In the genomic region with DNA sequence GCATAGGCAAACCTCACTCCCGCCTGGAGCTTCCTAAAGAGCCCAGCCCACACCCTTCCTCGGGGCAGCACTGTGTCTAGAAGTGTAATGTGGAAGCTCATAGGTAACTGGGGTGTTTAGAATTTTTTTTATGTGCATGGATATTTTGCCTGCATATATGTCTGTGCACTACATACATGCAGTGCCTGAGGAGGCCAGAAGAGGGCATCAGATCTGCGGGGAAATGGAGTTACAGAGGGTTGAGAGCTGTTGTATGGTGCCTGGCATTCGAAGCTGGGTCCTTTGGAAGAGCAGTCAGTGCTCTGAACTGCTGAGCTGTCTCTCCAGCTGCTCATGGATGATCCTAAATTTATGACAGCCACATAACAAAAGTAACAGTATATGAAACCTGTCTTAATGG, we compare ENCODE assay signal across 8 mouse cellular contexts. TPM values are rescaled to one million over a fixed set of nuclear protein-coding genes. Genes with fewer than 3 reads are reported as not detected.
DNase-seq lines count a peak whose midpoint lies in the region; ATAC-seq and TF ChIP-seq lines count a peak whose summit lies in the region.

No protein-coding gene starts in this region.

- H3K4me1 ChIP-seq in kidney, adult 2 months (ENCODE audit: control insufficient read depth, insufficient read depth, low read length) = no peaks in the 10 kb centered on the region
- peaks cover 4% of the 10 kb centered on the region; the same call in 1 of the 2 replicates for H3K4me1 ChIP-seq in kidney, embryonic 15.5 days
- H3K4me1 ChIP-seq in MEL (ENCODE audit: control insufficient read depth in 1 of 2, insufficient read depth in 2 of 2, low read length in 2 of 2) = peaks cover under 1 to 10% of the 10 kb centered on the region in 2 experiments; a peak in 3 of 4 replicates

- TF ChIP-seq RAD21 in MEL (IDR thresholded peaks at IDR 0.05; ENCODE audit: low read depth, low read length) = peak; percentile 38

- no peaks in the 10 kb centered on the region for H3K27me3 ChIP-seq in kidney, adult 2 months (replicated peaks; ENCODE audit: control insufficient read depth, insufficient read depth, low read length)
- no peaks in the 10 kb centered on the region for H3K27me3 ChIP-seq in kidney, embryonic 15.5 days
- H3K27me3 ChIP-seq in C2C12 (ENCODE audit: control insufficient read depth, insufficient read depth, insufficient read length) (no peaks in the 10 kb centered on the region), MEL (ENCODE audit: control insufficient read depth in 1 of 2, insufficient read depth in 2 of 2, low read length in 2 of 2) (no peaks in the 10 kb centered on the region)

- H3K4me3 ChIP-seq in kidney, adult 2 months (ENCODE audit: insufficient read depth, low read depth, low read length) = no peak overlapping the region
- no peak overlapping the region for H3K4me3 ChIP-seq in kidney, embryonic 15.5 days (replicated peaks)
- H3K4me3 ChIP-seq in C2C12 (ENCODE audit: insufficient read depth, poor library complexity, severe bottlenecking) (no peak overlapping the region), MEL (ENCODE audit: control insufficient read depth in 1 of 2, insufficient read depth in 1 of 2, low read depth in 2 of 2, low read length in 2 of 2) (no peak overlapping the region)

- no peak overlapping the region for H3K9ac ChIP-seq in kidney, embryonic 15.5 days
- no peak overlapping the region for H3K9ac ChIP-seq in MEL (ENCODE audit: control insufficient read depth, low read depth, low read length, poor library complexity, severe bottlenecking)

- no peaks in the 10 kb centered on the region for H3K36me3 ChIP-seq in kidney, adult 2 months (ENCODE audit: control insufficient read depth, insufficient read depth, low read length)
- H3K36me3 ChIP-seq in kidney, embryonic 15.5 days = peaks cover 23% of the 10 kb centered on the region
- H3K36me3 ChIP-seq in C2C12 (ENCODE audit: control insufficient read depth, insufficient read depth) = no peaks in the 10 kb centered on the region
- peaks cover 0 to 2% of the 10 kb centered on the region in 2 experiments; a peak in 2 of 4 replicates for H3K36me3 ChIP-seq in MEL (ENCODE audit: control insufficient read depth in 1 of 2, insufficient read depth in 2 of 2, low read length in 2 of 2)

- TF ChIP-seq POLR2A in kidney, adult 2 months (IDR thresholded peaks at IDR 0.05; ENCODE audit: low read depth, low read length) = no peak
- TF ChIP-seq POLR2A in MEL (IDR thresholded peaks at IDR 0.05; ENCODE audit: control insufficient read depth in 1 of 2, insufficient read depth in 1 of 2, low read depth in 1 of 2, low read length in 2 of 2, poor library complexity in 1 of 2) = no peak

- intact Hi-C loops in left cerebral cortex, postnatal 4 days (cut with DNase I) = loop anchor here (5.0 kb wide), 1 partner anchor 116 kb away; no protein-coding TSS in a partner anchor

- no peak overlapping the region for H3K27ac ChIP-seq in kidney, adult 2 months (ENCODE audit: insufficient read depth, low read depth, low read length)
- no peak overlapping the region for H3K27ac ChIP-seq in kidney, embryonic 15.5 days
- no peak overlapping the region for H3K27ac ChIP-seq in MEL (ENCODE audit: control insufficient read depth, low read depth, low read length)

- DNase-seq in kidney, adult 2 months = peak; percentile 36
- DNase-seq in MEL (ENCODE audit: low read depth, low spot score) = peak; percentile 77
- DNase-seq in cerebellum, postnatal 25 days = peak; percentile 64 to 81
- peak; percentile 63 for DNase-seq in left cerebral cortex, postnatal 4 days
- DNase-seq in retina, postnatal 1 day = peak; percentile 51
- no peak for DNase-seq in urinary bladder, postnatal 36 days (ENCODE audit: low spot score in 2 of 2)

- peak; percentile 53 for TF ChIP-seq CTCF in kidney, adult 2 months (conservative IDR thresholded peaks at IDR 0.05; ENCODE audit: insufficient read depth, insufficient read length, low read depth, low read length)
- TF ChIP-seq CTCF in C2C12 (IDR thresholded peaks at IDR 0.05; ENCODE audit: control insufficient read depth, insufficient read depth, insufficient read length) (peak; percentile 31), MEL (IDR thresholded peaks at IDR 0.05 in 2 of 3, conservative IDR thresholded peaks at IDR 0.05 in 1 of 3; ENCODE audit: control insufficient read depth in 1 of 3, insufficient read depth in 1 of 3, low read depth in 2 of 3, low read length in 3 of 3, poor library complexity in 1 of 3, severe bottlenecking in 1 of 3) (peak; percentile 71 to 86 (median 72))

- no peak for TF ChIP-seq EP300 in MEL (IDR thresholded peaks at IDR 0.05; ENCODE audit: low read depth in 1 of 2, low read length in 2 of 2)

- no peak overlapping the region for H3ac ChIP-seq in C2C12 (ENCODE audit: control insufficient read depth, insufficient read length, low read depth)

- WGBS in kidney, adult 2 months = 60% methylated on average over 4 of the region's 4 CpGs
- WGBS in kidney, embryonic 15.5 days = 62% methylated on average over 4 of the region's 4 CpGs

- H3K79me2 ChIP-seq in C2C12 (ENCODE audit: control insufficient read depth, insufficient read depth) (no peaks in the 10 kb centered on the region), MEL (ENCODE audit: control insufficient read depth, insufficient read depth, low read length, poor library complexity) (no peaks in the 10 kb centered on the region)

- H3K9me3 ChIP-seq in kidney, embryonic 15.5 days (replicated peaks) = no peaks in the 10 kb centered on the region
- H3K9me3 ChIP-seq in MEL (replicated peaks; ENCODE audit: insufficient read depth, low read length) = no peaks in the 10 kb centered on the region

- H3K4me2 ChIP-seq in kidney, embryonic 15.5 days = no peak overlapping the region

- no peaks in the 10 kb centered on the region for H3K79me3 ChIP-seq in C2C12 (ENCODE audit: low read depth)

- ATAC-seq in kidney, embryonic 15.5 days (replicated peaks; ENCODE audit: low FRiP score) = no peak

TF ChIP-seq in C2C12, 6 proteins besides CTCF, POLR2A, EP300 and RAD21:
- no peak for TF ChIP-seq CEBPB (IDR thresholded peaks at IDR 0.05; ENCODE audit: low read depth)
- no peak for TF ChIP-seq MYOD1 (IDR thresholded peaks at IDR 0.05; ENCODE audit: control insufficient read depth, insufficient read length, low read depth)
- no peak for TF ChIP-seq MYOG (IDR thresholded peaks at IDR 0.05; ENCODE audit: control insufficient read depth, extremely low read depth, insufficient read length)
- no peak for TF ChIP-seq FOSL1 (IDR thresholded peaks at IDR 0.05; ENCODE audit: insufficient read depth, low read length, poor library complexity, severe bottlenecking)
- TF ChIP-seq USF1 (IDR thresholded peaks at IDR 0.05; ENCODE audit: low read depth) = no peak
- no peak for TF ChIP-seq MAX (IDR thresholded peaks at IDR 0.05)

TF ChIP-seq in MEL, 35 proteins besides CTCF, POLR2A, EP300 and RAD21:
- TF ChIP-seq GATA1 (IDR thresholded peaks at IDR 0.05; ENCODE audit: low read depth, low read length) = no peak
- no peak for TF ChIP-seq JUND (IDR thresholded peaks at IDR 0.05; ENCODE audit: low read depth, low read length)
- TF ChIP-seq GABPA (IDR thresholded peaks at IDR 0.05; ENCODE audit: low read depth, low read length) = no peak
- no peak for TF ChIP-seq E2F4 (IDR thresholded peaks at IDR 0.05; ENCODE audit: borderline replicate concordance, low read depth, low read length)
- no peak for TF ChIP-seq CHD2 (IDR thresholded peaks at IDR 0.05; ENCODE audit: low read length)
- TF ChIP-seq TAL1 (IDR thresholded peaks at IDR 0.05; ENCODE audit: low read length) = no peak
- TF ChIP-seq SMC3 (IDR thresholded peaks at IDR 0.05; ENCODE audit: low read depth, low read length) = peak; percentile 71
- no peak for TF ChIP-seq NRF1 (IDR thresholded peaks at IDR 0.05; ENCODE audit: insufficient read depth, low read depth, low read length, poor library complexity, severe bottlenecking)
- TF ChIP-seq MXI1 (IDR thresholded peaks at IDR 0.05; ENCODE audit: low read depth, low read length) = no peak
- no peak for TF ChIP-seq KAT2A (conservative IDR thresholded peaks at IDR 0.05; ENCODE audit: low read depth, low read length)
- TF ChIP-seq TCF12 (IDR thresholded peaks at IDR 0.05; ENCODE audit: low read depth, low read length) = no peak
- no peak for TF ChIP-seq NELFE (IDR thresholded peaks at IDR 0.05; ENCODE audit: low read depth, low read length)
- no peak for TF ChIP-seq ZKSCAN1 (IDR thresholded peaks at IDR 0.05; ENCODE audit: low read depth, low read length)
- no peak for TF ChIP-seq USF1 (IDR thresholded peaks at IDR 0.05; ENCODE audit: low read depth, low read length)
- TF ChIP-seq ELF1 (IDR thresholded peaks at IDR 0.05; ENCODE audit: low read depth, low read length) = no peak
- no peak for TF ChIP-seq ETS1 (IDR thresholded peaks at IDR 0.05; ENCODE audit: low read depth, low read length)
- no peak for TF ChIP-seq UBTF (IDR thresholded peaks at IDR 0.05; ENCODE audit: borderline replicate concordance, insufficient read depth, low read depth, low read length)
- peak; percentile 45 for TF ChIP-seq ZC3H11A (IDR thresholded peaks at IDR 0.05; ENCODE audit: low read depth, low read length)
- TF ChIP-seq CHD1 (IDR thresholded peaks at IDR 0.05; ENCODE audit: low read depth, low read length) = no peak
- peak; percentile 59 for TF ChIP-seq ZNF384 (IDR thresholded peaks at IDR 0.05; ENCODE audit: low read depth, low read length)
- no peak for TF ChIP-seq MAX (IDR thresholded peaks at IDR 0.05; ENCODE audit: low read length)
- no peak for TF ChIP-seq ZMIZ1 (IDR thresholded peaks at IDR 0.05; ENCODE audit: low read depth, low read length)
- no peak for TF ChIP-seq MYC (IDR thresholded peaks at IDR 0.05; ENCODE audit: low read depth, low read length)
- no peak for TF ChIP-seq MAZ (IDR thresholded peaks at IDR 0.05; ENCODE audit: low read depth, low read length)
TF ChIP-seq in MEL: peak in this region for 3.

RNA-seq across cellular contexts. Expression of a gene that starts 44.4 kb away (rescaled TPM):
- 11.4 and 14.2 TPM in 2 replicates for polyA plus RNA-seq in kidney, adult 2 months (2012; rRNA removed)
- 73.1 and 74.8 TPM in 2 replicates for polyA plus RNA-seq in kidney, embryonic 15.5 days (2015; fragmentation: Nextera tagmentation; extraction: Ambion mirVana)
- polyA plus RNA-seq in C2C12 (2012; fragmentation: generic; extraction: Trizol) (19.1 TPM), MEL (2012; ENCODE audit: insufficient read depth in 1 of 2, insufficient read length in 2 of 2, low read depth in 1 of 2, low replicate concordance in 2 of 2, missing spikeins in 1 of 2) (10 to 100 TPM in 1 of 2 experiments, not detected in 1; 18.5 TPM)
- 18.7 and 18.8 TPM in 2 replicates for total RNA-seq in MEL (2012; rRNA removed)
- total RNA-seq in left cerebral cortex, postnatal 4 days (2021) = 10 to 100 TPM; 88.3 to 88.5 TPM

Comparison
In these comparisons a context has a peak if more than half of its experiments do, and no peak if none do; other contexts are left out.
1. DNase-seq: peak in kidney, adult 2 months (single experiment), MEL (single experiment), cerebellum, postnatal 25 days (2 of 2), left cerebral cortex, postnatal 4 days (single experiment) and retina, postnatal 1 day (single experiment); none in urinary bladder, postnatal 36 days (0 of 2).
2. Peak in every context shown above with its lines, with median percentiles within 50 percentile points of each other: CTCF ChIP-seq.